Mouse (Mus musculus): ENCODE data around the gene Prkag2. TPM values are rescaled to one million over a fixed set of nuclear protein-coding genes. Genes with fewer than 3 reads are reported as not detected.

Prkag2 gene
- polyA plus RNA-seq, 1 experiment from 2014 or later: 40.3 TPM

- H3K4me1 ChIP-seq: peaks cover 62% of the 10 kb centered on the region
- no peaks in the 10 kb centered on the region for H3K36me3 ChIP-seq
- WGBS: 49% methylated on average over 17 of the region's 17 CpGs
- H3K9me3 ChIP-seq (replicated peaks): no peaks in the 10 kb centered on the region
- ATAC-seq (replicated peaks; ENCODE audit: low FRiP score): 0 out of 2 replicates have a peak, but pooled peaks have one; percentile 25
- H3K27ac ChIP-seq: no peak overlapping the region
- no peak overlapping the region for H3K4me2 ChIP-seq
- no peak overlapping the region for H3K4me3 ChIP-seq (replicated peaks)
- no peak overlapping the region for H3K9ac ChIP-seq
- H3K27me3 ChIP-seq: no peaks in the 10 kb centered on the region
These were observed 37.8 kb downstream of the Prkag2 start for GRCm38 (mm10) chr5:25062506-25063132.

- WGBS: 22% methylated on average over 21 of the region's 21 CpGs
- Histone ChIP-seq H3K27ac (no peak overlapping the region), H3K4me2 (peak overlapping the region; percentile 4; the same call in 1 of the 2 replicates), H3K27me3 (no peaks in the 10 kb centered on the region), H3K9me3 (replicated peaks) (no peaks in the 10 kb centered on the region), H3K4me3 (replicated peaks) (no peak overlapping the region), H3K9ac (no peak overlapping the region), H3K4me1 (peaks cover 58% of the 10 kb centered on the region), H3K36me3 (no peaks in the 10 kb centered on the region)
- ATAC-seq (replicated peaks; ENCODE audit: low FRiP score): 0 out of 2 replicates have a peak, but pooled peaks have one; percentile 9
These were observed 41.3 kb downstream of the Prkag2 start for GRCm38 (mm10) chr5:25058853-25059741.

GRCm38 (mm10) chr5:25058417-25058816 lies 42.0 kb downstream of the Prkag2 start:
- Histone ChIP-seq H3K36me3 (no peaks in the 10 kb centered on the region), H3K4me1 (peaks cover 59% of the 10 kb centered on the region), H3K27me3 (no peaks in the 10 kb centered on the region), H3K9ac (no peak overlapping the region), H3K4me3 (replicated peaks) (no peak overlapping the region), H3K9me3 (replicated peaks) (no peaks in the 10 kb centered on the region), H3K27ac (no peak overlapping the region), H3K4me2 (no peak overlapping the region)
- no peak for ATAC-seq (replicated peaks; ENCODE audit: low FRiP score)
- WGBS: 53% methylated on average over 7 of the region's 7 CpGs

GRCm38 (mm10) chr5:25055288-25055687 lies 45.2 kb downstream of the Prkag2 start:
- Histone ChIP-seq H3K9ac (no peak overlapping the region), H3K4me2 (0 out of 2 replicates have a peak overlapping the region, but pooled peaks have one; percentile 4), H3K27me3 (no peaks in the 10 kb centered on the region), H3K36me3 (no peaks in the 10 kb centered on the region), H3K4me1 (peaks cover 44% of the 10 kb centered on the region), H3K9me3 (replicated peaks) (no peaks in the 10 kb centered on the region), H3K4me3 (replicated peaks) (no peak overlapping the region), H3K27ac (no peak overlapping the region)
- ATAC-seq (replicated peaks; ENCODE audit: low FRiP score): peak; percentile 59
- 34% methylated on average over 4 of the region's 4 CpGs for WGBS

- no peak for ATAC-seq (replicated peaks; ENCODE audit: low FRiP score)
- Histone ChIP-seq H3K4me2 (no peak overlapping the region), H3K9ac (no peak overlapping the region), H3K4me1 (peaks cover 39% of the 10 kb centered on the region), H3K27me3 (no peaks in the 10 kb centered on the region), H3K9me3 (replicated peaks) (no peaks in the 10 kb centered on the region), H3K27ac (0 out of 2 replicates have a peak overlapping the region, but pooled peaks have one; percentile 27), H3K4me3 (replicated peaks) (no peak overlapping the region), H3K36me3 (no peaks in the 10 kb centered on the region)
- 73% methylated on average over 7 of the region's 7 CpGs for WGBS
These were observed 46.3 kb downstream of the Prkag2 start for GRCm38 (mm10) chr5:25053971-25054658.

- Histone ChIP-seq H3K4me3 (replicated peaks) (no peak overlapping the region), H3K9me3 (replicated peaks) (no peaks in the 10 kb centered on the region), H3K36me3 (no peaks in the 10 kb centered on the region), H3K9ac (no peak overlapping the region), H3K27me3 (no peaks in the 10 kb centered on the region), H3K4me2 (no peak overlapping the region), H3K4me1 (peaks cover 23% of the 10 kb centered on the region), H3K27ac (no peak overlapping the region)
- ATAC-seq (replicated peaks; ENCODE audit: low FRiP score): no peak
- 57% methylated on average over 8 of the region's 8 CpGs for WGBS
These were observed 49.6 kb downstream of the Prkag2 start for GRCm38 (mm10) chr5:25050827-25051226.

- Histone ChIP-seq H3K9ac (no peak overlapping the region), H3K36me3 (no peaks in the 10 kb centered on the region), H3K4me2 (no peak overlapping the region), H3K9me3 (replicated peaks) (no peaks in the 10 kb centered on the region), H3K27ac (no peak overlapping the region), H3K4me1 (no peaks in the 10 kb centered on the region), H3K27me3 (no peaks in the 10 kb centered on the region), H3K4me3 (replicated peaks) (no peak overlapping the region)
- no peak for ATAC-seq (replicated peaks; ENCODE audit: low FRiP score)
- 79% methylated on average over 1 of the region's 1 CpGs for WGBS
These were observed 52.8 kb downstream of the Prkag2 start for GRCm38 (mm10) chr5:25047670-25048069.

- Histone ChIP-seq H3K4me2 (no peak overlapping the region), H3K4me3 (replicated peaks) (no peak overlapping the region), H3K36me3 (no peaks in the 10 kb centered on the region), H3K4me1 (no peaks in the 10 kb centered on the region), H3K27ac (no peak overlapping the region), H3K9ac (no peak overlapping the region), H3K9me3 (replicated peaks) (no peaks in the 10 kb centered on the region), H3K27me3 (no peaks in the 10 kb centered on the region)
- no peak for ATAC-seq (replicated peaks; ENCODE audit: low FRiP score)
- 83% methylated on average over 3 of the region's 3 CpGs for WGBS
These were observed 53.7 kb downstream of the Prkag2 start for GRCm38 (mm10) chr5:25046762-25047161.

- no peaks in the 10 kb centered on the region for H3K36me3 ChIP-seq
- WGBS: 88% methylated on average over 2 of the region's 2 CpGs
- H3K27me3 ChIP-seq: no peaks in the 10 kb centered on the region
- H3K4me3 ChIP-seq (replicated peaks): no peak overlapping the region
- no peak overlapping the region for H3K4me2 ChIP-seq
- no peak overlapping the region for H3K27ac ChIP-seq
- no peaks in the 10 kb centered on the region for H3K4me1 ChIP-seq
- H3K9ac ChIP-seq: no peak overlapping the region
- ATAC-seq (replicated peaks; ENCODE audit: low FRiP score): no peak
- H3K9me3 ChIP-seq (replicated peaks): no peaks in the 10 kb centered on the region
These were observed 56.4 kb downstream of the Prkag2 start for GRCm38 (mm10) chr5:25044007-25044406.

- H3K36me3 ChIP-seq: no peaks in the 10 kb centered on the region
- no peak overlapping the region for H3K4me2 ChIP-seq
- H3K27me3 ChIP-seq: no peaks in the 10 kb centered on the region
- no peak overlapping the region for H3K4me3 ChIP-seq (replicated peaks)
- H3K4me1 ChIP-seq: 0 out of 2 replicates have a peak, but pooled peaks cover 8% of the 10 kb centered on the region
- H3K27ac ChIP-seq: no peak overlapping the region
- H3K9me3 ChIP-seq (replicated peaks): no peaks in the 10 kb centered on the region
- ATAC-seq (replicated peaks; ENCODE audit: low FRiP score): no peak
- 85% methylated on average over 1 of the region's 1 CpGs for WGBS
- no peak overlapping the region for H3K9ac ChIP-seq
These were observed 58.5 kb downstream of the Prkag2 start for GRCm38 (mm10) chr5:25041947-25042346.

- H3K9me3 ChIP-seq (replicated peaks): no peaks in the 10 kb centered on the region
- H3K4me3 ChIP-seq (replicated peaks): no peak overlapping the region
- no peak overlapping the region for H3K4me2 ChIP-seq
- H3K9ac ChIP-seq: no peak overlapping the region
- no peak overlapping the region for H3K27ac ChIP-seq
- H3K27me3 ChIP-seq: no peaks in the 10 kb centered on the region
- WGBS: 42% methylated on average over 5 of the region's 5 CpGs
- no peaks in the 10 kb centered on the region for H3K36me3 ChIP-seq
- 0 out of 2 replicates have a peak, but pooled peaks cover 8% of the 10 kb centered on the region for H3K4me1 ChIP-seq
- no peak for ATAC-seq (replicated peaks; ENCODE audit: low FRiP score)
These were observed 59.1 kb downstream of the Prkag2 start for GRCm38 (mm10) chr5:25041307-25041706.

GRCm38 (mm10) chr5:25040903-25041302 lies 59.5 kb downstream of the Prkag2 start:
- Histone ChIP-seq H3K9ac (no peak overlapping the region), H3K27me3 (no peaks in the 10 kb centered on the region), H3K4me3 (replicated peaks) (no peak overlapping the region), H3K27ac (no peak overlapping the region), H3K36me3 (no peaks in the 10 kb centered on the region), H3K9me3 (replicated peaks) (no peaks in the 10 kb centered on the region), H3K4me1 (0 out of 2 replicates have a peak, but pooled peaks cover 8% of the 10 kb centered on the region), H3K4me2 (no peak overlapping the region)
- ATAC-seq (replicated peaks; ENCODE audit: low FRiP score): no peak
- WGBS: 74% methylated on average over 7 of the region's 7 CpGs
